Mouse (Mus musculus) erythroblast, embryonic 14.5 days (primary cell): ENCODE measurements around the gene Sik3.

ENCODE experiments used
- GATA1 ChIP-seq: IDR thresholded peaks from 2 replicates; pipeline ENCODE4 v1.6.1; 2012; ENCODE audit warnings: low read length, inconsistent platforms, mixed read lengths
- TAL1 ChIP-seq: IDR thresholded peaks from 3 replicates; pipeline ENCODE4 v1.6.1; 2012; ENCODE audit warnings: low read length, inconsistent platforms, mixed read lengths

GRCm38 (mm10) chr9:46229573-46230449 is 217.2 kb downstream of the Sik3 start:
- TF ChIP-seq TAL1 (no peak), GATA1 (no peak)
